In genomic region chr6:118594070-118594469, GRCm38 (mm10) we compare ENCODE assay signal across 8 mouse cellular contexts. TPM values are rescaled to one million over a fixed set of nuclear protein-coding genes. Genes with fewer than 3 reads are reported as not detected.
DNase-seq lines count a peak whose midpoint lies in the region; ATAC-seq lines count a peak whose summit lies in the region.

No protein-coding gene starts in this region.

- no peak for DNase-seq in heart, adult 18-20 months
- peak; percentile 54 for DNase-seq in embryo, embryonic 10.5 days (ENCODE audit: low spot score)
- no peak for DNase-seq in midbrain, embryonic 10.5 days (ENCODE audit: low spot score)
- DNase-seq in Muller cell, postnatal 12 days (ENCODE audit: inconsistent ontology term) = no peak
- DNase-seq in adrenal gland, adult 18-20 months (ENCODE audit: low spot score in 2 of 2) = no peak

- H3K9ac ChIP-seq in heart, embryonic 11.5 days (ENCODE audit: low read depth, low read length) = no peak overlapping the region
- peak overlapping the region; percentile 65 for H3K9ac ChIP-seq in intestine, embryonic 16.5 days (ENCODE audit: low read depth, low read length)

- peak overlapping the region; percentile 71 for H3K4me2 ChIP-seq in heart, embryonic 11.5 days
- peak overlapping the region; percentile 89 for H3K4me2 ChIP-seq in intestine, embryonic 16.5 days (ENCODE audit: low read depth, low read length)

- no peak overlapping the region for H3K27ac ChIP-seq in heart, embryonic 11.5 days (ENCODE audit: low read depth, low read length)
- H3K27ac ChIP-seq in intestine, embryonic 16.5 days (ENCODE audit: low read length) = no peak overlapping the region
- H3K27ac ChIP-seq in midbrain, embryonic 10.5 days (replicated peaks) = peak overlapping the region; percentile 76

- H3K36me3 ChIP-seq in heart, embryonic 11.5 days (ENCODE audit: control insufficient read depth, insufficient read depth, low read length) = no peaks in the 10 kb centered on the region
- no peaks in the 10 kb centered on the region for H3K36me3 ChIP-seq in intestine, embryonic 16.5 days (ENCODE audit: control insufficient read depth, insufficient read depth, low read length)
- no peaks in the 10 kb centered on the region for H3K36me3 ChIP-seq in midbrain, embryonic 10.5 days

- ATAC-seq in heart, embryonic 11.5 days (replicated peaks; ENCODE audit: insufficient number of reproducible peaks, low FRiP score, low TSS enrichment) = no peak
- peak; percentile 62 for ATAC-seq in intestine, embryonic 16.5 days
- no peak for ATAC-seq in inflammation-experienced regulatory T-cells, adult 6 months

- 42% methylated on average over 10 of the region's 10 CpGs for WGBS in heart, embryonic 11.5 days (ENCODE audit: insufficient replicate concordance)
- WGBS in intestine, embryonic 16.5 days = 40% methylated on average over 10 of the region's 10 CpGs
- WGBS in midbrain, embryonic 10.5 days = 35% methylated on average over 10 of the region's 10 CpGs

- H3K27me3 ChIP-seq in heart, embryonic 11.5 days (ENCODE audit: control insufficient read depth, insufficient read depth, low read length) = peaks cover 4% of the 10 kb centered on the region; the same call in 1 of the 2 replicates
- H3K27me3 ChIP-seq in intestine, embryonic 16.5 days (replicated peaks; ENCODE audit: control insufficient read depth, insufficient read depth, low read length) = peaks cover 5% of the 10 kb centered on the region; the same call in 1 of the 2 replicates
- peaks cover 51% of the 10 kb centered on the region for H3K27me3 ChIP-seq in midbrain, embryonic 10.5 days (ENCODE audit: low read depth, poor library complexity, severe bottlenecking)

- peaks cover 6% of the 10 kb centered on the region; the same call in 1 of the 2 replicates for H3K4me1 ChIP-seq in heart, embryonic 11.5 days (ENCODE audit: control insufficient read depth, insufficient read depth, low read length)
- peaks cover 6% of the 10 kb centered on the region for H3K4me1 ChIP-seq in intestine, embryonic 16.5 days (ENCODE audit: control insufficient read depth, insufficient read depth, low read length)
- H3K4me1 ChIP-seq in midbrain, embryonic 10.5 days = peaks cover 22% of the 10 kb centered on the region

- no peaks in the 10 kb centered on the region for H3K9me3 ChIP-seq in heart, embryonic 11.5 days (replicated peaks; ENCODE audit: control insufficient read depth, low read length)
- H3K9me3 ChIP-seq in intestine, embryonic 16.5 days (ENCODE audit: control insufficient read depth, low read length) = no peaks in the 10 kb centered on the region
- no peaks in the 10 kb centered on the region for H3K9me3 ChIP-seq in midbrain, embryonic 10.5 days (replicated peaks)

- H3K4me3 ChIP-seq in heart, embryonic 11.5 days (ENCODE audit: low read depth, low read length) = peak overlapping the region; percentile 41
- H3K4me3 ChIP-seq in intestine, embryonic 16.5 days (ENCODE audit: low read length) = peak overlapping the region; percentile 56
- peak overlapping the region; percentile 64 for H3K4me3 ChIP-seq in midbrain, embryonic 10.5 days

RNA-seq across cellular contexts. Expression of gene Ankrd26, which starts 32.0 kb away (rescaled TPM):
- polyA plus RNA-seq in heart, embryonic 11.5 days (2014; fragmentation: Nextera tagmentation; extraction: Ambion mirVana) = 8.9 and 10.4 TPM in 2 replicates
- total RNA-seq in heart, adult 18-20 months (2021) = 1 to 10 TPM; 1.9 to 2.4 TPM
- 8.2 and 8.6 TPM in 2 replicates for polyA plus RNA-seq in intestine, embryonic 16.5 days (2015; fragmentation: Nextera tagmentation; extraction: Ambion mirVana)
- 17.5 and 20.6 TPM in 2 replicates for polyA plus RNA-seq in midbrain, embryonic 10.5 days (2016; fragmentation: Nextera tagmentation; extraction: Ambion mirVana)
- polyA plus RNA-seq in inflammation-experienced regulatory T-cells, adult 6 months (2017; shearing (Covaris generic)) = 1 to 10 TPM; 5.5 to 9.4 (median 6.3) TPM
- total RNA-seq in adrenal gland, adult 18-20 months (2021) = 1 to 10 TPM; 3.0 to 3.5 TPM
